Mouse (Mus musculus) cortical plate, adult 2 months (tissue): ENCODE measurements at regions not wholly inside any gene's neighbourhood (a gene's known extent, or its start where the extent isn't known, plus 50 kb on each side); places are given as distances from the start of the nearest gene placed in this dataset.

ENCODE experiments used
- CTCF ChIP-seq: fragments of 200-500 bp; IDR thresholded peaks from 2 replicates; pipeline ENCODE4 v1.5.1; 2011; ENCODE audit warnings: mild to moderate bottlenecking, control low read depth, low read length; ENCODE audit not compliant: insufficient read depth; ENCODE audit errors: extremely low read depth
- POLR2A ChIP-seq: fragments of 200-500 bp; IDR thresholded peaks from 2 replicates; pipeline ENCODE4 v1.6.1; 2011; ENCODE audit warnings: mild to moderate bottlenecking, low read length, control low read depth; ENCODE audit not compliant: insufficient read depth; ENCODE audit errors: extremely low read depth

- no peak for TF ChIP-seq POLR2A
- no peak for TF ChIP-seq CTCF
Observed at GRCm38 (mm10) chr3:100381363-100381762, 107.8 kb downstream of the Tent5c start.
